Mouse (Mus musculus) left cerebral cortex, postnatal 14 days (tissue): ENCODE measurements around the gene Armh2. TPM values are rescaled to one million over a fixed set of nuclear protein-coding genes. Genes with fewer than 3 reads are reported as not detected.

Experiments
- total RNA-seq, 2 experiments: library from RNA; stranded (reverse); gene quantifications; 2 replicates each; pipeline ENCODE4 v1.2.3; 2021

Armh2 gene
- total RNA-seq, 2 experiments from 2014 or later, result 0.40 TPM; not detected in 1

Other genes starting within 250 kb of the Armh2 start
- gene Ripor2, start 159.0 kb upstream of the Armh2 start, total RNA-seq, result 10 to 100 TPM; 74.2 to 75.5 TPM
- 1 to 10 TPM; 2.4 to 3.1 TPM for gene Gmnn, start 20.7 kb downstream of the Armh2 start, total RNA-seq
- 100 to 1,000 TPM; 172 to 188 TPM for gene BC005537, start 60.4 kb downstream of the Armh2 start, total RNA-seq
- 10 to 100 TPM; 66.2 to 71.8 TPM for gene Acot13, start 90.3 kb downstream of the Armh2 start, total RNA-seq
- 10 to 100 TPM; 18.7 to 20.9 TPM for gene Tdp2, start 90.4 kb downstream of the Armh2 start, total RNA-seq
- gene D130043K22Rik, start 103.9 kb downstream of the Armh2 start, total RNA-seq, result 10 to 100 TPM; 34.0 to 34.1 TPM
- 10 to 100 TPM; 67.1 to 71.3 TPM for gene Aldh5a1, start 196.4 kb downstream of the Armh2 start, total RNA-seq
- gene Gpld1, start 201.9 kb downstream of the Armh2 start, total RNA-seq, result 10 to 100 TPM; 13.1 to 14.6 TPM